Mouse (Mus musculus) midbrain, embryonic 13.5 days (tissue): ENCODE measurements at regions not wholly inside any gene's neighbourhood (a gene's known extent, or its start where the extent isn't known, plus 50 kb on each side); places are given as distances from the start of the nearest gene placed in this dataset.
"Not testable (repeated sequence)": the region's sequence is repeated elsewhere in the genome, so short reads cannot be mapped to it uniquely, and the experiment has no call there.

Source experiments
- ATAC-seq: fragments of 200-750 bp; cut with Nextera tagmentation; 2 replicates; pipeline ENCODE4 v1.8.0; 2017; ENCODE audit warnings: mild to moderate bottlenecking, moderate TSS enrichment, moderate library complexity
- H3K27ac ChIP-seq: fragments of 300-500 bp; sonication (generic); 2 replicates; pipeline ENCODE4 v1.5.1; 2015; ENCODE audit warnings: inconsistent platforms, mild to moderate bottlenecking, moderate library complexity
- H3K27me3 ChIP-seq: fragments of 300-500 bp; sonication (generic); 2 replicates; pipeline ENCODE4 v1.6.1; 2015; ENCODE audit warnings: mild to moderate bottlenecking, inconsistent platforms
- H3K36me3 ChIP-seq: fragments of 300-500 bp; sonication (generic); 2 replicates; pipeline ENCODE4 v1.6.1; 2015; ENCODE audit warnings: mild to moderate bottlenecking, inconsistent platforms
- H3K4me1 ChIP-seq: fragments of 300-500 bp; sonication (generic); replicated peaks from 2 replicates; pipeline ENCODE4 v1.6.1; 2015; ENCODE audit warnings: inconsistent platforms
- H3K4me2 ChIP-seq: fragments of 300-500 bp; sonication (generic); replicated peaks from 2 replicates; pipeline ENCODE4 v1.6.1; 2015; ENCODE audit warnings: moderate library complexity, mild to moderate bottlenecking, inconsistent platforms
- H3K4me3 ChIP-seq: fragments of 300-500 bp; sonication (generic); replicated peaks from 2 replicates; pipeline ENCODE4 v1.5.1; 2015; ENCODE audit warnings: mild to moderate bottlenecking, inconsistent platforms
- H3K9ac ChIP-seq: fragments of 300-500 bp; sonication (generic); replicated peaks from 2 replicates; pipeline ENCODE4 v1.6.1; 2015; ENCODE audit warnings: mild to moderate bottlenecking, inconsistent platforms
- H3K9me3 ChIP-seq: fragments of 300-500 bp; sonication (generic); 2 replicates; pipeline ENCODE4 v1.6.1; 2016; ENCODE audit warnings: mild to moderate bottlenecking, inconsistent platforms
- WGBS: fragments of 180-500 bp; shearing (Covaris S2); methylation state at CpG from one replicate; pipeline ENCODE4 v1.1.7; 2015; 5-methylcytosine and 5-hydroxymethylcytosine counted together

DNA sequence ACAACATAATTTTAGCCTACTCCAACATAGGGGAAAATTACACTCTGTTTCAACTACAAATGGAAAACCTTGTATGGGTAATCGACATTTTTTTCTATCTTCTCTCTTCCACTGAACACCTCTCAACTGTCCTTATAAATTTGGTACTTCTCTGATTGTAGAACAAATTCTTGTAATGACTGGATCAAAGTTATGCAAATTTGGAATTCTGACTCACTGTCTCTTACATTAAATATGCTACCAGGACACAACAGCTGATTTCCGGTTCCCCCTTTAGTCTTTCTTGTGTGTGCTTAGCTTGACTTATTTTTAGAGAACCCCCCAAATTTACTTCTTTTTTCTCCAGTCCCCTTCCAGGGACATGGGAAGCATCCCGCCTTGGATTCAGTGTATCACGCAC lies 68.2 kb upstream of the Slc44a3 start:
- Histone ChIP-seq H3K9me3 (no peaks in the 10 kb centered on the region), H3K36me3 (no peaks in the 10 kb centered on the region), H3K27me3 (no peaks in the 10 kb centered on the region), H3K4me2 (no peak overlapping the region), H3K4me3 (no peak overlapping the region), H3K4me1 (peaks cover 9% of the 10 kb centered on the region; the same call in 1 of the 2 replicates), H3K9ac (no peak overlapping the region), H3K27ac (no peak overlapping the region)
- no peak for ATAC-seq
- 95% methylated on average over 4 of the region's 4 CpGs for WGBS

DNA sequence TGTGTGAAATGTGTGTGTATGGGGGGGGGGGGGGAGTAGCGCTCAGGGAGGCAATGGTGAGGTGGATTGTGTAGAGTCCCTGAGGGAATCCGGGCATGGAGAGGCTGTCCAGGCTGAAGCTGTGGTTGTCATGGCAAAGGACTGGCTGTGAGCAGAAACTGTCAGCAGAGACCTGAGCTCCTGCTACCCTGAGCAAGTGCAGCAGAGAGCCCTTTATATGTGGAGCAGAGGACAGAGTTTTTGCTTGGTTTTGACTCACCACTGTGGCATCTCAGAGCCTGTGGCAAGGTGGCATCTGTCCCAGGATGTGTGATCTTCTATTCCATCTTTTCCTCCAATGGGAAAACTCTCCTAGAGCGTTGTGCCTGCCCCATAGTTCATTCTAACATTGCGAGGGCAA lies 65.8 kb upstream of the Slc44a3 start:
- H3K27ac ChIP-seq, result no peak overlapping the region
- no peaks in the 10 kb centered on the region for H3K27me3 ChIP-seq
- no peaks in the 10 kb centered on the region for H3K9me3 ChIP-seq
- no peak for ATAC-seq
- H3K4me3 ChIP-seq, result no peak overlapping the region
- WGBS, result 68% methylated on average over 4 of the region's 4 CpGs
- no peaks in the 10 kb centered on the region for H3K36me3 ChIP-seq
- peaks cover 9% of the 10 kb centered on the region; the same call in 1 of the 2 replicates for H3K4me1 ChIP-seq
- no peak overlapping the region for H3K4me2 ChIP-seq
- no peak overlapping the region for H3K9ac ChIP-seq

DNA sequence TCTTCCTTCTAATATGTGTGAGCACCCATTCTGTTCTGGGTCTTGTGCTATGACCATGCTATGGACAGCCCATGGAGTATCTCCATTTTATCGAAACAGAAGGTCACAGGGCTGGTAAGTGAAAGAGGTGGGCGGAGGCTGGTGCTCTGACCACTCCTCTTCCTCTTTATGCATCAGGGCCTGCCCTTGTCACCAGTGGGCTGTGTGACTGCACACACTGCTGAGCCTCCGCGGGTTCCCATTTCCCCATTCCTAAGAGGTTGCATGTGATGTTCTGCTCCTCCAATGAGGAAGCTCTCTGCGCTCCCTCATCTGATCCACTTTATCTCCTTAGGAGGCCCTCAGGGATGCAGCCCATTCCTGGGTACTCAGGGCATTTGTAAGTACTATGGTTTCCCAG lies 65.0 kb upstream of the Slc44a3 start:
- Histone ChIP-seq H3K36me3 (no peaks in the 10 kb centered on the region), H3K27me3 (no peaks in the 10 kb centered on the region), H3K4me1 (peaks cover 6% of the 10 kb centered on the region; the same call in 1 of the 2 replicates), H3K27ac (no peak overlapping the region), H3K9ac (no peak overlapping the region), H3K9me3 (no peaks in the 10 kb centered on the region), H3K4me3 (no peak overlapping the region), H3K4me2 (no peak overlapping the region)
- WGBS, result 92% methylated on average over 5 of the region's 5 CpGs
- no peak for ATAC-seq

DNA sequence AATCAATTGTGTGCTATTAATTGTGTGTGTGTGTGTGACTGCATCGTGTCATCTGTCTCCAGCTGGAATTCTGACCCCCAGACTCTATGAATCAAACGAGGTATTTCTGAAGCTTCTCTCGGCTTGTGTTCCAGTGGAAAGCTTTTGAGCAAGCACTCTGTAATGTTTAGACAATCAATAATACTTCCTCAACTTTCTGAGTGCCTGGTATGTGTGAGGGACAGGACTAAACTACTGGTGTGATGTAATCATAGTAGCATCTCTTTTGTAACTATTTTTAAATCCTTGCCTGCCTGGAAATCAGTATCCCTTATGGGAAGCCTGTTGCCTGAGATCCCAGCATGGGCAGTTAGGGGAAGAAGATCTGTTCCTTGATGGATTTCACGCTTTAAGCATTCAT lies 62.4 kb upstream of the Slc44a3 start:
- Histone ChIP-seq H3K4me2 (no peak overlapping the region), H3K36me3 (no peaks in the 10 kb centered on the region), H3K27me3 (no peaks in the 10 kb centered on the region), H3K9me3 (no peaks in the 10 kb centered on the region), H3K4me3 (no peak overlapping the region), H3K4me1 (0 out of 2 replicates have a peak, but pooled peaks cover 3% of the 10 kb centered on the region), H3K9ac (no peak overlapping the region), H3K27ac (no peak overlapping the region)
- ATAC-seq, result no peak
- WGBS, result 73% methylated on average over 4 of the region's 4 CpGs

DNA sequence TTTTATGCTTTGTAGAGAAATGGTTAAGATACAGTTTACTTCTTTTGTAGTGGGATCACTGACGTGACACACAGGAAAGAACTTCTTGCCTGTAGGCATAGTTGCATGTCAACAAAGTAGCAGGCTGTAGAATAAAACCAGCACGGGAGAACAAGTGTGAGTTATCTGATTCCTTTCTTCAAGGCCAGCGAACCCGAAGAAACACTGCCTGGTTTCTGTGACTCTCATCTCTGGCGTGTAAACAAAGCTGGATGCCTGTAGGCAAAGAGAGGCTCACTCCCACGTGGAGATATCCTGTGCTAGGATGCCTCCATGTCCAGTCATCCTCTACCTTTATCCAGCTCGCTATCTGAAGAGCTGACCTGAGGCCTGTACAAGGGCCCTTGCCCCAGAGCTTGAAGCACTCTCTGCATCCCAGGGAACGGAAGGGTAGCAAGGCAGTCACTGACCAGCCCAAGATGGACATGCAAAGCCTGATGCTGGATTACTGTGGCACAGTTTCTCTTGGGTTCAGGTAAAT lies 61.5 kb upstream of the Slc44a3 start:
- H3K9me3 ChIP-seq, result no peaks in the 10 kb centered on the region
- no peaks in the 10 kb centered on the region for H3K27me3 ChIP-seq
- 0 out of 2 replicates have a peak, but pooled peaks cover 3% of the 10 kb centered on the region for H3K4me1 ChIP-seq
- no peak overlapping the region for H3K27ac ChIP-seq
- H3K4me3 ChIP-seq, result no peak overlapping the region
- no peak overlapping the region for H3K9ac ChIP-seq
- H3K4me2 ChIP-seq, result no peak overlapping the region
- ATAC-seq, result no peak
- WGBS, result 65% methylated on average over 8 of the region's 8 CpGs
- no peaks in the 10 kb centered on the region for H3K36me3 ChIP-seq

DNA sequence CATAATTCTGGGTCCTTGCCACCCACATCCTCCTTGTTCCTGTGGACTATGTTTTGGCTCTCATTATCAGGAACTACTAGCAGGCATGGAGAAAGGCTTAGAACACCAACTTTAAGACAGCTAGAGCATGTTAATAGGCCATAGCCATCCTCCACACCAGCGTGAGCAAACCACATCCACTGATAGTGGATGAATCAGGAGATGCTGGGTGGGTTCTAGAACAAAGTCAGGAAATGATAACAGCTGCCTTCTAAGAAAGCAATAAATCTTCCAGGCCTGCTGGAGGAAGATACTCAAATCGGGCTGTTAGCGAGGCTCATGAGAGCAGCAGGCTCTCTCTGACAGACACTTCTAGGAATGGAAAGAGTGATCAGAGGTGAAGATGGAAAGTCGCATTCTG lies 60.9 kb upstream of the Slc44a3 start:
- no peak overlapping the region for H3K9ac ChIP-seq
- no peak for ATAC-seq
- no peaks in the 10 kb centered on the region for H3K9me3 ChIP-seq
- H3K4me3 ChIP-seq, result no peak overlapping the region
- H3K4me2 ChIP-seq, result no peak overlapping the region
- 92% methylated on average over 4 of the region's 4 CpGs for WGBS
- 0 out of 2 replicates have a peak, but pooled peaks cover 2% of the 10 kb centered on the region for H3K4me1 ChIP-seq
- H3K27ac ChIP-seq, result no peak overlapping the region
- H3K27me3 ChIP-seq, result no peaks in the 10 kb centered on the region
- no peaks in the 10 kb centered on the region for H3K36me3 ChIP-seq

DNA sequence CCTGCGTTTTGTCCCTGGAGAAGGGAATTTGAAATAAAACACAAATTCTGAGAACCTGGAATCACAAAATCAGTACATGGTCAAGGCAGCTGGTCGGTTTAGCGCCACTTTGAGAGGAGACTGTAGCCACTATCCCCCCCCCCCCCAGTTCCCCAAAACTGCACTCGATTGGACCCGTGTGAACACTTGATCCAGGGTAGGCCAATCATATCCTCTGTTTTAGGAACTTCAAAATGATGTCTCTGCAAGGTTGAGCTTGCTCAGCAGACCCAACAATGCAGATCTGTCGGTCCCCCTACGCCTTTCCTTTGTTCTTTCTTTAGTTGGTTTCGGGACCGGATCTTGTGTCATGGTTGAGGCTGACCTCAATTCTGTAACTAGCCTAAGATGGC lies 57.3 kb upstream of the Slc44a3 start:
- H3K9ac ChIP-seq, result no peak overlapping the region
- no peak overlapping the region for H3K4me2 ChIP-seq
- no peak overlapping the region for H3K27ac ChIP-seq
- no peaks in the 10 kb centered on the region for H3K36me3 ChIP-seq
- no peak overlapping the region for H3K4me3 ChIP-seq
- H3K4me1 ChIP-seq, result no peaks in the 10 kb centered on the region
- ATAC-seq, result no peak
- H3K27me3 ChIP-seq, result no peaks in the 10 kb centered on the region
- no peaks in the 10 kb centered on the region for H3K9me3 ChIP-seq
- WGBS, result 92% methylated on average over 9 of the region's 9 CpGs

DNA sequence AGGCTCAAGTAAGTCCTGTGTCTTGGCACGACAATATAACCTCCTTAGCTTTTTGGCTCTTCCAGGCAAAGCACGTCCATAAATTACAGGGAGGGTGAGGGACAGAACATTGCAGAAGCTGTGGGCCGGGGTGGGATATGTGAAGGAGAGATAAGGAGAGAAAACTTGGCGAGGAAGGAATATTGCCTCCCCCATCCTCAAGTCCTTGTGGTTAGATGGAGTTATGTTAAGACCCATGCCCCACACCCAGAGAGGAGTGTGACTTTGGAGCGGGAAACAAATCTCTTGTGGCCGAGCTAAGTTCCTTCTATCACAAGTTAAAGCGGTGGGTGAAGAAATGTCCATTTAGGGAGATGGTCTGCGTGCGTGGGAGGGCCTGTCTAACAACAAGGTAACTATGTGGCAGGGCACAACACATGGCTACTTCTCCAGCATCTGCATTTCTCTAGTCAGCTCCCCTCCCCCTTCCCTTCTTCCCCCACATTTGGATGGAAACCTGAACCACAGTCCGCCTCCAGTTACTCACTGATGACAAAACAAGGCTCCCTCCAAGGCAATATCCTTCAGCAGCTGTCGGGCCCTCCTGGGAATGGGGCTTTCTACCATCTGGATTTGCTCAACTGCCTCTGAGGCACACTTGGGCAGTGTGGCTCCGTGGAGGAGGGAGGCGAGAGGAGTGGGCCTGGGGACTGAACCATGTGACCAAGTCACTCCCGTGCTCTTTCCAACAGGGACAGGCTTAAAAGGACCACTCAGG lies 56.7 kb upstream of the Slc44a3 start:
- H3K27me3 ChIP-seq, result no peaks in the 10 kb centered on the region
- WGBS, result 74% methylated on average over 14 of the region's 14 CpGs
- H3K9ac ChIP-seq, result no peak overlapping the region
- no peaks in the 10 kb centered on the region for H3K9me3 ChIP-seq
- no peak for ATAC-seq
- H3K4me1 ChIP-seq, result no peaks in the 10 kb centered on the region
- no peaks in the 10 kb centered on the region for H3K36me3 ChIP-seq
- no peak overlapping the region for H3K27ac ChIP-seq
- no peak overlapping the region for H3K4me3 ChIP-seq
- H3K4me2 ChIP-seq, result no peak overlapping the region

DNA sequence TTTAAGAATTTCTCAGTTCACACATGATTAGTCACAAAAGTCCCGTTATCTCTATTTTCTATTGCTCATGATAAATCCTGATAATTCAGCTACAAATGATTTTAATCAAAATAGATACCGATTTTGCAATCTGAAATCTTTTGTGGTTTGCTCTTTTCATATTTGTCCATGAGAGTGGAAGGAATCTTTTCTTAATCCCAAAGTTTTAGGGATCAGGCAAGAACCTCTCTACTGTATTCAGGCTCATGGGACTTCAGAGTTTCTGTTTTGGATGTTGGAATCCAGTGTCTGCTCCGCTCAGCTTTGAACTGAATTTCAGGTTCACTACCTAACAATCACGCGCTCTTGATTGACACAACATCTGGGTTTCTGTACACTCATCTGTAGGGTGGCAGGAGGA lies 53.1 kb upstream of the Slc44a3 start:
- Histone ChIP-seq H3K27ac (no peak overlapping the region), H3K27me3 (no peaks in the 10 kb centered on the region), H3K9me3 (no peaks in the 10 kb centered on the region), H3K4me2 (no peak overlapping the region), H3K4me3 (no peak overlapping the region), H3K36me3 (no peaks in the 10 kb centered on the region), H3K4me1 (no peaks in the 10 kb centered on the region), H3K9ac (no peak overlapping the region)
- 91% methylated on average over 5 of the region's 5 CpGs for WGBS
- no peak for ATAC-seq

DNA sequence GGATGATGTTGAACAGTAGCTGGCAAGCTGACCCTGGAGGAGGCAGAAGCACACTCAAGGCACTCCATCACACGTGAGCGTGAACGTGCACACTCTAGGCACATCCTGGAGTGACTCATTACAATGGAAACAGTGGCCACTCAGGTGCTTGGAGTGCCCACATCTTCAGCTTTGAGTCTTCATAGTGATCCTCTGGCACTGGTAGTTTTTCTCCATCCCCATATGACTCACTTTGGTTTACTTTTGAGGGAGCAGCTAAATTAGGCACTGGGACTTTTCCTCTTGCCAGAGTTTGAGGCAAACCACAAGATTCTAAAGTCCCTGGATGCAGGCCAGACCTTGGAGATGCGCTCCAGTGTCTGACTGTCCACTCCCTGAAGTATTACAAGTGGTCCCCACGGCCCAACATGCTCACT lies 52.5 kb upstream of the Slc44a3 start:
- Histone ChIP-seq H3K27me3 (no peaks in the 10 kb centered on the region), H3K4me2 (no peak overlapping the region), H3K9me3 (no peaks in the 10 kb centered on the region), H3K36me3 (no peaks in the 10 kb centered on the region), H3K9ac (no peak overlapping the region), H3K4me3 (no peak overlapping the region), H3K27ac (no peak overlapping the region), H3K4me1 (no peaks in the 10 kb centered on the region)
- WGBS, result 94% methylated on average over 5 of the region's 5 CpGs
- ATAC-seq, result no peak

DNA sequence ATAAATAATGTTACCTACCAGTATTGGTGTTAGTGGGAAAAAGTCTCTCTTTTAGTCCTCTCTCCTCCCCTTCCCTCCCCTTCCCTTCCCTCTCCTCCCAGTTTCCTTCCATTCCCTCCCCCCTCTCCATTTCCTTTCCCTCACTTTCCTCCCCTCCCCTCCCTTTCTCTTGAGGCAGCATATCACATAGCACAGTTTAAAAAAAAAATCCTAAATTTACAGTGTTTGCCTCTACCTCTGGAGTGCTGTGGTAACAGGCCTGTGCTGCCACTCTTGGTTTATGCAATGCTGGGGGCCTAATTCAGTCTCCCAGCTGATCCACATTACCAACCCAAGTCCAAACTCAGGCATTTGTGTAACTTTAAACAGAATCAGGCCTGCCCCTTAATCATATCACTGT lies 52.1 kb upstream of the Slc44a3 start:
- Histone ChIP-seq H3K9me3 (no peaks in the 10 kb centered on the region), H3K4me2 (no peak overlapping the region), H3K9ac (no peak overlapping the region), H3K4me3 (no peak overlapping the region), H3K27me3 (no peaks in the 10 kb centered on the region), H3K27ac (no peak overlapping the region), H3K4me1 (no peaks in the 10 kb centered on the region), H3K36me3 (no peaks in the 10 kb centered on the region)
- no peak for ATAC-seq

DNA sequence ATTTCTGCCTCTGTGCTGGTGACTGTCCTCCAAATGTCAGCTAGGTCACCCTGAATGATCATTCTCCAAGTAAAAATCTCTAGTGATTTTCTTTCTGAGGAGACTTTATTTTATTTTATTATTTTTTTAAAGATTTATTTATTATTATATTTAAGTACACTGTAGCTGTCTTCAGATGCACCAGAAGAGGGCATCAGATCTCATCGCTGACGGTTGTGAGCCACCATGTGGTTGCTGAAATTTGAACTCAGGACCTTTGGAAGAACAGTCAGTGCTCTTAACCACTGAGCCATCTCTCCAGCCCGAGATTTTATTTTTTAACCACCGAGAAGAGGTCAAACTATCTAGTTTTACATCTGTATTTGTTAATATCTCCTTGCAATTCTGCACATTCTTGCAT lies 50.5 kb upstream of the Slc44a3 start:
- H3K27ac ChIP-seq, H3K9me3 ChIP-seq, ATAC-seq, H3K4me1 ChIP-seq, H3K27me3 ChIP-seq, H3K36me3 ChIP-seq, H3K4me3 ChIP-seq, H3K4me2 ChIP-seq, H3K9ac ChIP-seq: not testable (repeated sequence)
- 87% methylated on average over 4 of the region's 4 CpGs for WGBS
